Mouse (Mus musculus) heart, embryonic 10.5 days (tissue): ENCODE results near the gene Srsf11. TPM values are rescaled to one million over a fixed set of nuclear protein-coding genes. Genes with fewer than 3 reads are reported as not detected.

ENCODE experiments used
- DNase-seq: peaks from one replicate; pipeline ENCODE4 v3.0.0-alpha.2; 2017; ENCODE audit warnings: low spot score
- H3K27ac ChIP-seq: fragments of 300-500 bp; sonication (generic); 2 replicates; pipeline ENCODE4 v1.5.1; 2016; ENCODE audit warnings: mild to moderate bottlenecking
- H3K27me3 ChIP-seq: fragments of 300-500 bp; sonication (generic); 2 replicates; pipeline ENCODE4 v1.6.1; 2016; ENCODE audit warnings: mild to moderate bottlenecking; ENCODE audit not compliant: poor library complexity, insufficient read depth, severe bottlenecking
- H3K36me3 ChIP-seq: fragments of 300-500 bp; sonication (generic); 2 replicates; pipeline ENCODE4 v1.6.1; 2016; ENCODE audit warnings: mild to moderate bottlenecking, moderate library complexity
- H3K4me1 ChIP-seq: fragments of 300-500 bp; sonication (generic); 2 replicates; pipeline ENCODE4 v1.6.1; 2016; ENCODE audit warnings: mild to moderate bottlenecking
- H3K4me3 ChIP-seq: fragments of 300-500 bp; sonication (generic); 2 replicates; pipeline ENCODE4 v1.5.1; 2016; ENCODE audit warnings: mild to moderate bottlenecking, moderate library complexity
- H3K9me3 ChIP-seq: fragments of 300-500 bp; sonication (generic); 2 replicates; pipeline ENCODE4 v1.6.1; 2016; ENCODE audit warnings: mild to moderate bottlenecking, moderate library complexity
- WGBS: fragments of 180-500 bp; shearing (Covaris S2); methylation state at CpG from one replicate; pipeline ENCODE4 v1.1.7; 2016; 5-methylcytosine and 5-hydroxymethylcytosine counted together
- polyA plus RNA-seq: library from polyadenylated mRNA; unstranded; fragments of >200 nt; fragmentation: Nextera tagmentation; extraction: Ambion mirVana; gene quantifications from 2 replicates; pipeline ENCODE4 v1.2.1, GENCODE M21; 2016

Srsf11 gene
- polyA plus RNA-seq, 1 experiment from 2014 or later: 222 TPM

- Histone ChIP-seq H3K27ac (no peak overlapping the region), H3K9me3 (no peaks in the 10 kb centered on the region), H3K27me3 (no peaks in the 10 kb centered on the region), H3K4me1 (peaks cover 16% of the 10 kb centered on the region; the same call in 1 of the 2 replicates), H3K4me3 (no peak overlapping the region), H3K36me3 (peaks cover 3% of the 10 kb centered on the region; the same call in 1 of the 2 replicates)
- DNase-seq: no peak
- WGBS: 89% methylated on average over 3 of the region's 3 CpGs
These were observed 1.7 kb upstream of the Srsf11 start for GRCm38 (mm10) chr3:158038106-158038505.

GRCm38 (mm10) chr3:158035866-158036265 is 573 bp downstream of the Srsf11 start:
- H3K27me3 ChIP-seq: no peaks in the 10 kb centered on the region
- H3K4me3 ChIP-seq: peak overlapping the region; percentile 96
- H3K27ac ChIP-seq: peak overlapping the region; percentile 98
- no peaks in the 10 kb centered on the region for H3K9me3 ChIP-seq
- peaks cover 3% of the 10 kb centered on the region; the same call in 1 of the 2 replicates for H3K36me3 ChIP-seq
- DNase-seq: no peak
- H3K4me1 ChIP-seq: peaks cover 19% of the 10 kb centered on the region; the same call in 1 of the 2 replicates
- 2% methylated on average over 11 of the region's 11 CpGs for WGBS

- DNase-seq: no peak
- Histone ChIP-seq H3K4me1 (peaks cover 11% of the 10 kb centered on the region; the same call in 1 of the 2 replicates), H3K27me3 (no peaks in the 10 kb centered on the region), H3K27ac (peak overlapping the region; percentile 96), H3K9me3 (no peaks in the 10 kb centered on the region), H3K36me3 (peaks cover 3% of the 10 kb centered on the region; the same call in 1 of the 2 replicates), H3K4me3 (peak overlapping the region; percentile 84)
- WGBS: 11% methylated on average over 4 of the region's 4 CpGs
These were observed 4.3 kb downstream of the Srsf11 start for GRCm38 (mm10) chr3:158032106-158032505.

GRCm38 (mm10) chr3:158031371-158031925 is 5.0 kb downstream of the Srsf11 start:
- Histone ChIP-seq H3K4me1 (peaks cover 10% of the 10 kb centered on the region; the same call in 1 of the 2 replicates), H3K27ac (peak overlapping the region; percentile 96), H3K27me3 (no peaks in the 10 kb centered on the region), H3K36me3 (peaks cover 7% of the 10 kb centered on the region), H3K9me3 (no peaks in the 10 kb centered on the region), H3K4me3 (peak overlapping the region; percentile 84)
- WGBS: under 1% methylated on average over 61 of the region's 61 CpGs
- DNase-seq: peak; percentile 96

DNA sequence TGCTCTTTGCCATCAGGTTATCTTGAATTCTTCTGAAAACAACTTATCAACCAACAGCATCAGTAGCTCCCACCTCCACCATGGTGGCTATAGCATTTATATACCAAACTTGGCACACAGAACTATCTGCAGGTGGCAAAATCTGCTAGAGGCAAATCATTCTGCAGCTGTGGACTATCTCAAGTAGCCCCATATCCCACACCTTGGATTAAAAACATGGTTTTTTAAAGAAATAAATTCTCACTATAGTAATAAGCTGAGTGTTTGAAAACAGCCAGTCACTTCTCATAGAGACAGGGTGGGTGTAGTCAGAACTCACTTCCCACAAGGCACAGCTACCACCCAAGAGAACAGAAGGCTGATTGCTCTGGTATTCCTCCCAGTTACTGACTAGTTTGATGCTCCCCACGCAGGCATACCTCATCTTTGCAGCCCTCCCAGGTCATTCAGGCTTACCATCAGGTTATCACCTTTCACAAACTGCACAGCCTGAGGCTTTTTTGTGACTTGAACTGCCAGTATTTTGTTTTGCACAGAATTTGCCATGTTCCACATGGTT is 26.6 kb downstream of the Srsf11 start:
- H3K4me1 ChIP-seq: no peaks in the 10 kb centered on the region
- H3K27ac ChIP-seq: no peak overlapping the region
- H3K4me3 ChIP-seq: no peak overlapping the region
- H3K9me3 ChIP-seq: no peaks in the 10 kb centered on the region
- 34% methylated on average over 1 of the region's 1 CpGs for WGBS
- H3K27me3 ChIP-seq: no peaks in the 10 kb centered on the region
- DNase-seq: no peak
- peaks cover 57% of the 10 kb centered on the region for H3K36me3 ChIP-seq

DNA sequence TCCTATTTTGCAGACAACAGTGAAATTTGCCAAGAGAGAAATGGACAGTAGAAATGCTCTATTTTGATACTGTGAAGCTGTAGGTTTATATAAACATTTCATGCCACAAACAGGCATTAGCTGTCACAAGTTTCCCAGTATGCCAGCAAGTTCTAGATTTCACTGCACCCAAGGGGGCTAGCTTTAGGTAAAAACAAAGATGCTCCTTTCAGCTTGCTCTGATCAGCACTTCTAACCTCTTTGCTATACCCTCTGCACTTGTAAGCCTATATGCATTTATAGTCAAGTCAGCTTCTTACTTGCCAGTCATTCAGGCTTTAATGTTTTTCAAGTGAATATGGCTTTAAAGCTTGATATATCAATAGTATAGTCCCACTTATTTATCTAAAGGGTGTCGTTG is 27.8 kb downstream of the Srsf11 start:
- H3K4me1 ChIP-seq: no peaks in the 10 kb centered on the region
- peaks cover 55% of the 10 kb centered on the region for H3K36me3 ChIP-seq
- H3K27ac ChIP-seq: no peak overlapping the region
- no peaks in the 10 kb centered on the region for H3K9me3 ChIP-seq
- WGBS: 72% methylated on average over 1 of the region's 1 CpGs
- no peak overlapping the region for H3K4me3 ChIP-seq
- no peak for DNase-seq
- H3K27me3 ChIP-seq: no peaks in the 10 kb centered on the region

DNA sequence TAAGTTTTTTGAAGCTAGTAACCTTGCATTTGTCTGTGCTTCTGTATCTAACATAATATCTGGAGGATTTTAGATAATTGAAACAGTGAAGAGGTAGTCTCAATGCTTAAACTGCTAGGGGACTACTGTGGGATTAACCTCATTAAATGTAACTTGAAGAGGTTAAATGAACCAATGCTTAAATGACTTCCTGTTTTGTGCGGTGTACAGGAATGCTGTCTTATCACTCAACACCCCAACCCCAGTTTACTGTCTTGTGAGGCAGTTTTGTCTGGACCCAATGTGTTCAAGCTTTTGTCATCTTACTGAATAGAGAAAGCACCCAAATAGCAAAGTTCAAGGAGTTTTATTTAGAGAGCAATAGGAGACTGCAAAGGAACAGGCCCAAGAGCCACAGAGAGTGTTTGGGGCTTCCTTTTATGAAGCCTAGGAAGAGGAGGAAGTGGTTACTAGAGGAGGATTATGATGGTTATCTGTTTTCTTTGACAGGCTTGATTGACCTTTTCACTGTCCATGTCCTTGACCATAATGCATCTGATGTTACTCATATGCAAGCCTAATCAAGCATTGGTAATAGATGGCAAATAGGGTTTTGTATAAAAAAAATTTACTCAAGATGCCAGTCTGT is 37.6 kb downstream of the Srsf11 start:
- 51% methylated on average over 1 of the region's 1 CpGs for WGBS
- H3K27ac ChIP-seq: no peak overlapping the region
- H3K27me3 ChIP-seq: no peaks in the 10 kb centered on the region
- H3K4me3 ChIP-seq: no peak overlapping the region
- no peak for DNase-seq
- peaks cover 22% of the 10 kb centered on the region; the same call in 1 of the 2 replicates for H3K36me3 ChIP-seq
- no peaks in the 10 kb centered on the region for H3K4me1 ChIP-seq
- no peaks in the 10 kb centered on the region for H3K9me3 ChIP-seq

GRCm38 (mm10) chr3:157995726-157996125 is 40.7 kb downstream of the Srsf11 start:
- 0 out of 2 replicates have a peak, but pooled peaks cover 10% of the 10 kb centered on the region for H3K36me3 ChIP-seq
- no peaks in the 10 kb centered on the region for H3K9me3 ChIP-seq
- H3K4me3 ChIP-seq: no peak overlapping the region
- no peak for DNase-seq
- H3K27ac ChIP-seq: no peak overlapping the region
- H3K27me3 ChIP-seq: no peaks in the 10 kb centered on the region
- 92% methylated on average over 2 of the region's 2 CpGs for WGBS
- no peaks in the 10 kb centered on the region for H3K4me1 ChIP-seq

GRCm38 (mm10) chr3:157993322-157993721 is 43.1 kb downstream of the Srsf11 start:
- no peak for DNase-seq
- Histone ChIP-seq H3K36me3 (peaks cover 20% of the 10 kb centered on the region; the same call in 1 of the 2 replicates), H3K4me3 (no peak overlapping the region), H3K27ac (no peak overlapping the region), H3K27me3 (no peaks in the 10 kb centered on the region), H3K9me3 (no peaks in the 10 kb centered on the region), H3K4me1 (no peaks in the 10 kb centered on the region)

GRCm38 (mm10) chr3:157979619-157980018 is 56.8 kb downstream of the Srsf11 start:
- no peaks in the 10 kb centered on the region for H3K27me3 ChIP-seq
- no peaks in the 10 kb centered on the region for H3K9me3 ChIP-seq
- no peak for DNase-seq
- H3K27ac ChIP-seq: no peak overlapping the region
- no peaks in the 10 kb centered on the region for H3K4me1 ChIP-seq
- no peak overlapping the region for H3K4me3 ChIP-seq
- 0 out of 2 replicates have a peak, but pooled peaks cover 5% of the 10 kb centered on the region for H3K36me3 ChIP-seq

DNA sequence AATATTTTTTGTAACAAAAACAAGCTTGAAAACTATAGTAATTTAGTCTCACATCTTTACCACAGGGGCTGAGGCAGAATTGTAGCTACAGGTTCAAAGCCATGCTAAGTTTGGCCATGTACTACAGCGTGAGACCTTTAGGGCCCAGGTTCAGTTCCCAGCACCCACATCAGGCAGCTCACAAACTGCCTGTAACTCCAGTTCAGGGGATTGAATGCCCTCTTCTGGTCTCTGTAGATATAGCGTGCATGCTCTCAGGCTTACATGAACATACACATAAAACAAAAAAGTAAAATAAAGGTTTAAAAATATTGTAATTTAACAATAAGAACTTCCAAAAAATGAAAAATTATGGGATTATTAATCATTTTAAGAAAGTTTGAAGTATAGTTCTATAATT is 63.2 kb downstream of the Srsf11 start:
- H3K27ac ChIP-seq: no peak overlapping the region
- no peaks in the 10 kb centered on the region for H3K4me1 ChIP-seq
- WGBS: 95% methylated on average over 2 of the region's 2 CpGs
- no peak for DNase-seq
- H3K36me3 ChIP-seq: peaks cover 10% of the 10 kb centered on the region; the same call in 1 of the 2 replicates
- no peaks in the 10 kb centered on the region for H3K27me3 ChIP-seq
- no peak overlapping the region for H3K4me3 ChIP-seq
- no peaks in the 10 kb centered on the region for H3K9me3 ChIP-seq

- H3K27me3 ChIP-seq: no peaks in the 10 kb centered on the region
- no peak overlapping the region for H3K27ac ChIP-seq
- no peak overlapping the region for H3K4me3 ChIP-seq
- no peaks in the 10 kb centered on the region for H3K4me1 ChIP-seq
- peaks cover 10% of the 10 kb centered on the region; the same call in 1 of the 2 replicates for H3K36me3 ChIP-seq
- no peaks in the 10 kb centered on the region for H3K9me3 ChIP-seq
- no peak for DNase-seq
- WGBS: 92% methylated on average over 2 of the region's 2 CpGs
These were observed 65.3 kb downstream of the Srsf11 start for GRCm38 (mm10) chr3:157971151-157971550.
